Mouse (Mus musculus): ENCODE measurements around the gene Rin3. TPM values are rescaled to one million over a fixed set of nuclear protein-coding genes. Genes with fewer than 3 reads are reported as not detected.

The Rin3 gene
- total RNA-seq, 2 experiments from 2014 or later, result 3.2 to 4.5 TPM

GRCm38 (mm10) chr12:102359390-102359789 lies 76.5 kb downstream of the Rin3 start:
- DNase-seq (ENCODE audit: low spot score in 2 of 2), result no peak
- intact Hi-C loops (cut with DNase I), result no loop called here

GRCm38 (mm10) chr12:102361189-102362161 lies 78.6 kb downstream of the Rin3 start:
- intact Hi-C loops (cut with DNase I), result no loop called here
- no peak for DNase-seq (ENCODE audit: low spot score in 2 of 2)

- intact Hi-C loops (cut with DNase I), result no loop called here
- no peak for DNase-seq (ENCODE audit: low spot score in 2 of 2)
Measured at GRCm38 (mm10) chr12:102365016-102365415, 82.2 kb downstream of the Rin3 start.

GRCm38 (mm10) chr12:102366126-102366816 lies 83.4 kb downstream of the Rin3 start:
- DNase-seq (ENCODE audit: low spot score in 2 of 2), result no peak
- intact Hi-C loops (cut with DNase I), result no loop called here

GRCm38 (mm10) chr12:102367075-102367474 lies 84.2 kb downstream of the Rin3 start:
- no peak for DNase-seq (ENCODE audit: low spot score in 2 of 2)
- intact Hi-C loops (cut with DNase I), result no loop called here

GRCm38 (mm10) chr12:102368066-102368465 lies 85.2 kb downstream of the Rin3 start:
- DNase-seq (ENCODE audit: low spot score in 2 of 2), result no peak
- intact Hi-C loops (cut with DNase I), result no loop called here

GRCm38 (mm10) chr12:102368556-102368955 lies 85.7 kb downstream of the Rin3 start:
- intact Hi-C loops (cut with DNase I), result no loop called here
- no peak for DNase-seq (ENCODE audit: low spot score in 2 of 2)

- no peak for DNase-seq (ENCODE audit: low spot score in 2 of 2)
- intact Hi-C loops (cut with DNase I), result no loop called here
Measured at GRCm38 (mm10) chr12:102369488-102370235, 86.8 kb downstream of the Rin3 start.

GRCm38 (mm10) chr12:102370931-102371500 lies 88.2 kb downstream of the Rin3 start:
- intact Hi-C loops (cut with DNase I), result no loop called here
- no peak for DNase-seq (ENCODE audit: low spot score in 2 of 2)

GRCm38 (mm10) chr12:102372322-102372721 lies 89.5 kb downstream of the Rin3 start:
- no peak for DNase-seq (ENCODE audit: low spot score in 2 of 2)
- intact Hi-C loops (cut with DNase I), result no loop called here

- DNase-seq (ENCODE audit: low spot score in 2 of 2), result no peak
- intact Hi-C loops (cut with DNase I), result loop anchor here (5.0 to 10.0 kb wide), 2 partner anchors 127 to 200 kb away; no protein-coding TSS in a partner anchor
Measured at GRCm38 (mm10) chr12:102382180-102382579, 99.3 kb downstream of the Rin3 start.

GRCm38 (mm10) chr12:102383288-102383687 lies 100.4 kb downstream of the Rin3 start:
- intact Hi-C loops (cut with DNase I), result loop anchor here (5.0 to 10.0 kb wide), 2 partner anchors 128 to 201 kb away; no protein-coding TSS in a partner anchor
- no peak for DNase-seq (ENCODE audit: low spot score in 2 of 2)

- intact Hi-C loops (cut with DNase I), result loop anchor here (5.0 to 10.0 kb wide), 4 partner anchors 130 to 403 kb away; no protein-coding TSS in a partner anchor
- peak; percentile 61 to 71 for DNase-seq (ENCODE audit: low spot score in 2 of 2)
Measured at GRCm38 (mm10) chr12:102384819-102385218, 102.0 kb downstream of the Rin3 start.

GRCm38 (mm10) chr12:102387219-102387917 lies 104.5 kb downstream of the Rin3 start:
- DNase-seq (ENCODE audit: low spot score in 2 of 2), result peak; percentile 92 to 93
- intact Hi-C loops (cut with DNase I), result loop anchor here (5.0 to 10.0 kb wide), 3 partner anchors 133 to 405 kb away; no protein-coding TSS in a partner anchor

GRCm38 (mm10) chr12:102390042-102390441 lies 107.2 kb downstream of the Rin3 start:
- peak; percentile 25 to 30 for DNase-seq (ENCODE audit: low spot score in 2 of 2)
- intact Hi-C loops (cut with DNase I), result no loop called here

- intact Hi-C loops (cut with DNase I), result no loop called here
- no peak for DNase-seq (ENCODE audit: low spot score in 2 of 2)
Measured at GRCm38 (mm10) chr12:102391109-102391508, 108.3 kb downstream of the Rin3 start.

GRCm38 (mm10) chr12:102391982-102392381 lies 109.1 kb downstream of the Rin3 start:
- peak; percentile 32 to 43 for DNase-seq (ENCODE audit: low spot score in 2 of 2)
- intact Hi-C loops (cut with DNase I), result no loop called here

- intact Hi-C loops (cut with DNase I), result no loop called here
- no peak for DNase-seq (ENCODE audit: low spot score in 2 of 2)
Measured at GRCm38 (mm10) chr12:102394496-102394895, 111.6 kb downstream of the Rin3 start.

Data from left cerebral cortex, postnatal 14 days (tissue).